Mouse (Mus musculus) cerebellum, adult 2 months (tissue): ENCODE measurements around the gene Gm45140.

Experiments
- CTCF ChIP-seq: fragments of 200-500 bp; IDR thresholded peaks from 2 replicates; pipeline ENCODE4 v1.5.1; 2011; ENCODE audit warnings: low read depth, mild to moderate bottlenecking, control low read depth, low read length, moderate library complexity, borderline replicate concordance; ENCODE audit not compliant: insufficient read depth
- POLR2A ChIP-seq: fragments of 200-500 bp; IDR thresholded peaks from 2 replicates; pipeline ENCODE4 v1.6.1; 2011; ENCODE audit warnings: low read length, control low read depth, borderline replicate concordance; ENCODE audit not compliant: insufficient read depth

DNA sequence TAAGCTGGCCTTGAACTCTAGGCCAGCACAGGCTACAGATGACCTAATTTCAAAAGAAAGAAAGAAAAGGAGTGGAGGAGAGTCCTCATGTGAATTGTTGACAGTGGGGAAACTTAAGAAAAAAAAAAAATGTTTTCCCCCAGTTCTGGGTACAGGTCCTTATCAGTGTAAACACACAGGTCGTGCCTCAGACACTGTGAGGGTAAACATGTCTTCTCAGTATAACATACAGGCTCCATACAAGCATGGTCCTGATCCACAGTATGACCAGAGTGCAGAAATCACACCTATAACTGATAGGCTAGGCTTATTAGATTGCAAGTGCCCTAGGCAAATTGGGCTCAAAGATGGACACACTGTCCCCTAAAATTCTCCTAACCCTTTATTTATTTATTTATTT lies 34.8 kb upstream of the Gm45140 start:
- TF ChIP-seq CTCF (no peak), POLR2A (no peak)
